Comparison of ENCODE assay signal across 21 mouse cellular contexts in the genomic region with DNA sequence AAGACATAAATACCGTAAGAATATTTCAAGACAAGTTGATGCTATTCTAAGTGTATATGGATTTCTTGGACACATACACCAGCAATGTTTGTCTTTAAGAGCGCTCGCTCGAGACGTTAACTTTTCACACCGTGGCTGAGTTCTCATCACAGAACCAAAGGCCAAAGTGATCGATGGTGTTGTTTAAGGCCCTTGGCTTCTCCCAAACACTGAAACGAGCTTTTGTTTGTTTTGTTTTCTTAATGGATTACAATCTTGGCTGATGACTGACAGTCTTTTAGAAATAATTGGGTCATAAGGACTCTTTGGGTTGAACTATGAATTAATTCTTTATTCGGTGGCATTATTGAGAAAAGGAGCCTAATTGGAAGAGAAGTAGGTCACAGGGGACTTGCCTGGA. TPM values are rescaled to one million over a fixed set of nuclear protein-coding genes. Genes with fewer than 3 reads are reported as not detected.
DNase-seq lines count a peak whose midpoint lies in the region; ATAC-seq lines count a peak whose summit lies in the region.
"Had no signal": no experiment of that assay in that cellular context is flagged by ENCODE, and none has a peak within 500 bp of the region (broad histone marks: within the 10 kb centered on the region; RNA-seq: fewer than 3 reads in every experiment).

No protein-coding gene starts in this region.

- 86% methylated on average over 9 of the region's 9 CpGs for WGBS in midbrain, embryonic 11.5 days
- 87% methylated on average over 9 of the region's 9 CpGs for WGBS in midbrain, embryonic 13.5 days
- WGBS in kidney, embryonic 14.5 days, result 82% methylated on average over 9 of the region's 9 CpGs
- 88% methylated on average over 9 of the region's 9 CpGs for WGBS in hindbrain, embryonic 14.5 days

- H3K9me3 ChIP-seq in midbrain, embryonic 11.5 days (ENCODE audit: control insufficient read depth, low read length), result no peaks in the 10 kb centered on the region
- H3K9me3 ChIP-seq in midbrain, embryonic 13.5 days, result no peaks in the 10 kb centered on the region
- no peaks in the 10 kb centered on the region for H3K9me3 ChIP-seq in kidney, embryonic 14.5 days (ENCODE audit: control insufficient read depth, low read length)
- no peaks in the 10 kb centered on the region for H3K9me3 ChIP-seq in hindbrain, embryonic 14.5 days (ENCODE audit: control insufficient read depth, low read length)
- H3K9me3 ChIP-seq: embryonic facial prominence, embryonic 10.5 days; embryonic facial prominence, embryonic 12.5 days; forebrain, embryonic 13.5 days; forebrain, embryonic 15.5 days had no signal

- H3K9ac ChIP-seq in midbrain, embryonic 11.5 days (ENCODE audit: low read length), result no peak overlapping the region
- H3K9ac ChIP-seq in midbrain, embryonic 13.5 days (replicated peaks), result no peak overlapping the region
- H3K9ac ChIP-seq in kidney, embryonic 14.5 days (ENCODE audit: low read depth, low read length), result no peak overlapping the region
- H3K9ac ChIP-seq in hindbrain, embryonic 14.5 days, result no peak overlapping the region
- H3K9ac ChIP-seq: embryonic facial prominence, embryonic 12.5 days; forebrain, embryonic 13.5 days; forebrain, embryonic 15.5 days; forebrain, postnatal 0 days had no signal

- H3K36me3 ChIP-seq in midbrain, embryonic 11.5 days (ENCODE audit: control insufficient read depth, insufficient read depth, low read length), result no peaks in the 10 kb centered on the region
- no peaks in the 10 kb centered on the region for H3K36me3 ChIP-seq in midbrain, embryonic 13.5 days
- no peaks in the 10 kb centered on the region for H3K36me3 ChIP-seq in kidney, embryonic 14.5 days (ENCODE audit: control insufficient read depth, insufficient read depth, low read length)
- H3K36me3 ChIP-seq in hindbrain, embryonic 14.5 days (replicated peaks; ENCODE audit: control insufficient read depth, insufficient read depth), result no peaks in the 10 kb centered on the region
- H3K36me3 ChIP-seq: embryonic facial prominence, embryonic 10.5 days; embryonic facial prominence, embryonic 12.5 days; forebrain, embryonic 15.5 days had no signal

- no peak for ATAC-seq in midbrain, embryonic 11.5 days (ENCODE audit: low FRiP score)
- ATAC-seq in midbrain, embryonic 13.5 days, result no peak
- ATAC-seq in kidney, embryonic 14.5 days (ENCODE audit: low FRiP score, low TSS enrichment), result no peak
- no peak for ATAC-seq in hindbrain, embryonic 14.5 days (ENCODE audit: low FRiP score)
- ATAC-seq: activated CD4-positive, CD25-positive, alpha-beta regulatory T cell, adult 4 months; forebrain, embryonic 13.5 days; forebrain, embryonic 15.5 days; forebrain, postnatal 0 days; Patski had no signal

- H3K27ac ChIP-seq in midbrain, embryonic 11.5 days (ENCODE audit: low read depth, low read length), result no peak overlapping the region
- H3K27ac ChIP-seq in midbrain, embryonic 13.5 days, result no peak overlapping the region
- H3K27ac ChIP-seq in kidney, embryonic 14.5 days (ENCODE audit: low read depth, low read length), result no peak overlapping the region
- H3K27ac ChIP-seq in hindbrain, embryonic 14.5 days, result no peak overlapping the region
- H3K27ac ChIP-seq: embryonic facial prominence, embryonic 10.5 days; embryonic facial prominence, embryonic 12.5 days; forebrain, embryonic 13.5 days; forebrain, embryonic 15.5 days had no signal

- no peak overlapping the region for H3K4me3 ChIP-seq in midbrain, embryonic 11.5 days (ENCODE audit: low read depth, low read length)
- H3K4me3 ChIP-seq in midbrain, embryonic 13.5 days (replicated peaks), result no peak overlapping the region
- H3K4me3 ChIP-seq in kidney, embryonic 14.5 days (ENCODE audit: low read length), result no peak overlapping the region
- H3K4me3 ChIP-seq in hindbrain, embryonic 14.5 days (replicated peaks; ENCODE audit: low read length), result no peak overlapping the region
- H3K4me3 ChIP-seq: embryonic facial prominence, embryonic 10.5 days; embryonic facial prominence, embryonic 12.5 days; forebrain, embryonic 13.5 days; forebrain, embryonic 15.5 days had no signal

- H3K4me2 ChIP-seq in midbrain, embryonic 11.5 days, result no peak overlapping the region
- no peak overlapping the region for H3K4me2 ChIP-seq in midbrain, embryonic 13.5 days (replicated peaks)
- no peak overlapping the region for H3K4me2 ChIP-seq in kidney, embryonic 14.5 days (replicated peaks; ENCODE audit: low read depth, low read length)
- H3K4me2 ChIP-seq in hindbrain, embryonic 14.5 days (replicated peaks), result no peak overlapping the region
- H3K4me2 ChIP-seq: embryonic facial prominence, embryonic 12.5 days; forebrain, embryonic 13.5 days; forebrain, embryonic 15.5 days had no signal

- H3K27me3 ChIP-seq in midbrain, embryonic 11.5 days (ENCODE audit: control insufficient read depth, insufficient read depth, low read length), result no peaks in the 10 kb centered on the region
- H3K27me3 ChIP-seq in midbrain, embryonic 13.5 days, result no peaks in the 10 kb centered on the region
- no peaks in the 10 kb centered on the region for H3K27me3 ChIP-seq in kidney, embryonic 14.5 days (ENCODE audit: control insufficient read depth, insufficient read depth, low read length)
- H3K27me3 ChIP-seq in hindbrain, embryonic 14.5 days (ENCODE audit: control insufficient read depth, insufficient read depth, low read length), result no peaks in the 10 kb centered on the region
- H3K27me3 ChIP-seq: embryonic facial prominence, embryonic 12.5 days; forebrain, embryonic 13.5 days; forebrain, embryonic 15.5 days; Patski had no signal

- DNase-seq in midbrain, embryonic 11.5 days (ENCODE audit: low spot score, missing footprints), result peak; percentile 70
- peak; percentile 25 for DNase-seq in retina, embryonic 14.5 days (ENCODE audit: low spot score)
- DNase-seq in hindbrain, embryonic 14.5 days (ENCODE audit: low spot score), result no peak
- DNase-seq: adrenal gland, adult 8-10 months; adrenal gland, postnatal 14 days; adrenal gland, postnatal 36 days; cerebellum, adult 11-12 months; cerebellum, adult 2 months; cerebellum, adult 9-10 months; cerebellum, postnatal 10 days; cerebellum, postnatal 25 days; forebrain, postnatal 0 days had no signal

- H3K4me1 ChIP-seq in midbrain, embryonic 11.5 days (ENCODE audit: control insufficient read depth, insufficient read depth, low read length), result no peaks in the 10 kb centered on the region
- no peaks in the 10 kb centered on the region for H3K4me1 ChIP-seq in midbrain, embryonic 13.5 days (replicated peaks)
- no peaks in the 10 kb centered on the region for H3K4me1 ChIP-seq in kidney, embryonic 14.5 days (ENCODE audit: control insufficient read depth, insufficient read depth, low read length)
- H3K4me1 ChIP-seq in hindbrain, embryonic 14.5 days (replicated peaks; ENCODE audit: control insufficient read depth, insufficient read depth, low read length), result no peaks in the 10 kb centered on the region
- H3K4me1 ChIP-seq: embryonic facial prominence, embryonic 10.5 days; embryonic facial prominence, embryonic 12.5 days; forebrain, embryonic 13.5 days; forebrain, embryonic 15.5 days had no signal

RNA-seq across cellular contexts. Expression of a gene that starts 7.8 kb away (rescaled TPM):
- 1.3 and 1.7 TPM in 2 replicates for polyA plus RNA-seq in midbrain, embryonic 11.5 days (2014; fragmentation: Nextera tagmentation; extraction: Ambion mirVana)
- polyA plus RNA-seq in midbrain, embryonic 13.5 days (2015; fragmentation: Nextera tagmentation; extraction: Ambion mirVana), result 0.38 and 0.62 TPM in 2 replicates
- 1.1 and 2.2 TPM in 2 replicates for polyA plus RNA-seq in kidney, embryonic 14.5 days (2014; fragmentation: Nextera tagmentation; extraction: Ambion mirVana)
- polyA plus RNA-seq in hindbrain, embryonic 14.5 days (2014; fragmentation: Nextera tagmentation; extraction: Ambion mirVana), result 0.63 and 1.2 TPM in 2 replicates
- polyA plus RNA-seq: C2C12 had no signal
